Mouse (Mus musculus): ENCODE data around the gene Golga4.
"Not testable (repeated sequence)": the region's sequence is repeated elsewhere in the genome, so short reads cannot be mapped to it uniquely, and the experiment has no call there.

Golga4 gene

DNA sequence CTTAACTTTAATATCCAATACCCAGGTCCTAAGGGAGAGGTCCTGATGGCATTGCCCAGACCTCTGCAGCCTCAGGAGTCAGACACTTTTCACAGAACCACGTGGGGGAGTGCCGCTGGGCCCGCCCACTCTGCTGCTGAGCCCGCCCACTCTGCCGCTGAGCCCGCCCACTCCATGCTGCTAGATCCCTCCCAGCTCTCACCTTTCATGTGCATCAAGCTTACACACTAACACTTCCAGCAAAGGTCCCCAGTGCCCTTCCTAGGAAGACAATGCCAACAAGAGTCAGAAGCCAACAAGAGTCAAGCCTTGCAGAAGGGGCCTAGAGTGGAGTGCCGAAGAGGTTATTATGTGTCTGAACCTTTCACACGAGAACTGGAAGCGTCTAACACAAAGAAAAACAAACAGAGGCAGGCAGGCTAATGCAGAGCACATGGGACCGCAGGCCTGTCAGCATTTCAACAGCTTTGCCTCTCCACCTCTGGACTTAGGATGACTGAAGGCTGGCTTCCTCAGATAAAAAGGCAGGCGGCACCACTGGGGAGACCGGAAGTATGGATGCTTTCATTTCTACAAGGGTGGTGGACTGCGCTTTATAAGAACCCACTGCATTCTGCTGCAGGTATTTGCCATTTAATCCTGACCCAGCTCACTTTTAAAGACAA lies 86.7 kb downstream of the Golga4 start:
- no peak for DNase-seq

DNA sequence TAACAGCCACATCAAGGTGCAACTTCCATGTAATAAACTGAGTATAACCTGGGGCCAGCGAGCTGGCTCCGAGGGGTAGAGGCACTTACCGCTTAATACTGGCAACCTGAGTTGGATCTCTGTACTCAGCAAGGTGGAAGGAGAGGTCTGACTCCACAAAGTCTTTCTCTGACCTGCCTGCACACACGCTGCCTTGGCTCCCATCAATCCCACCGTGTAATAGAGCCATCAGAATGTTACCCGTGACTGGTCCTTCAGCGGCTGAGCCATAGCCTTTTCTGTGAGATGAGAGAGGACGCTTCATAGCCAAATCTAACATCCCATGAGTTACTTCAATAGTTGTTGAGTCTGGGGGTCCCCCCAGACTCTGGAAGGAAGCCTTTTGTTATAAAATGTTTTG lies 87.4 kb downstream of the Golga4 start:
- DNase-seq, result no peak

DNA sequence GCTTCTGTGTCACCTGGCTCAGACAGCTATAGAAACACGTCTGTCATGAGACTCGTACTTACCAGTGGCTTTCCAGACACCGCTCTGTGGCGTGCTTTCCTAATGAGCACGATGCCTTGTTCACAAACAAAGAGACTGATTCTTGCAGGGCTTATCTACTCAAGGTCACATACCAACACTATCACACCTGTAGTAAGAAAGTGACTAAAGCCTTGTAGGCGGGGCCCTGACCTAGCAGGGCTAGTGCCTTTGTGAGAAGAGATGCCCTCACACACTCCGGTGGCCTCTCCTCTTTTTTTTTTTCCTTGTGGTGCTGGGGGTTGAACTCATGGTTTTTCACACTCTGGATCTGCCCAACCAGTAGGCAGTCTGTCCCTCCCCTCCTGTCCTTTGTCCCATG lies 90.7 kb downstream of the Golga4 start:
- no peak for DNase-seq

DNA sequence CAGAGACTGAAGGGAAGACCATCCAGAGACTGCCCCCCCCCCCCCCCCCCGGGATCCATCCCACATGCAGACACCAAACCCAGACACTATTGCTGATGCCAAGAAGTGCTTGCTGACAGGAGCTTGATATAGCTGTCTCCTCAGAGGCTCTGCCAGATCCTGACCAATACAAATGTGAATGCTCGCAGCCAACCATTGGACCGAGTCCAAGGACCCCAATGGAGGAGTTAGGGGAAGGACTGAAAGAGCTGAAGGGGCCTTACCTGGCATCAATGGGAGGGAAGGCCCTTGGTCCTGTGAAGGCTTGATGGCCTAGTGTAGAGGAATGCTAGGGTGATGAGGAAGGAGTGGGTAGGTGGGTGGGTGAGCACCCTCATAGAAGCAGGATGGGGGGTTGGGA lies 94.3 kb downstream of the Golga4 start:
- DNase-seq, result not testable (repeated sequence)

GRCm38 (mm10) chr9:118602576-118602975 lies 96.5 kb downstream of the Golga4 start:
- no peak for DNase-seq

DNA sequence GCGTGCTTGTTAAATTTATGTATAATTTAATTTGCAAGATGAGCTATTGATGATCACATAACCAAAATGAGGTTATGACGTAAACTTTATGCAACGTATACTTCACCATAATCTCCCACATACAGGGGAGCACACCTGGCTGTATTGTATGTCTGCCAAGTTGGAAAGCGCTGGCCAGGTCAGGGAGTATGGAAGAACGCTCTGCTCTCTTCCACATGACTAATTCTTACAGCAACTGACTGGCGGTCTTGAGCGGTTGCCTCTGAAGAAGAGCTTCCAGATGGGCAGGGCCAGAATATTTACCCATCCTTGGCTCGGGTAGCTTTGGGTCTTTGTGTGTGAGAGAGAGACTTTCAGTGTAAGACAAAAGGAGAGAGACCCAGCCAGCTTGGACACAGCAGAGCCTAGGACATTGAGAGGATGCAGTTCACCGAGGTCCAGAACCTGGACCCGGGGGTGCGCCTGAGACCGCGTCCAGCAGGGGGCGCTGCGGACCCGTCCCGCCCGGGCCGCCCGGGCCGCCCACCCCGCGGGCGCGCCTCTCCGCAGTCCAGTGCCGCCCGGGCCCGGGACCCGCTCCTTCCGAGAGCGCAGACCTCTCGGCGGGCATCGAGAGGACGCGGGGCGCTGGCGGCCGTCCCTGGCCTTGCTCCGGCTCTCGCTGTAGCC lies 100.2 kb downstream of the Golga4 start, which contains the start of gene Itga9:
TSS of gene Itga9 (plus strand) at position 543 of the 669 bp plus-strand sequence.
- DNase-seq, result peak; percentile 16

- DNase-seq, result no peak
Measured at GRCm38 (mm10) chr9:118606817-118607371, 100.8 kb downstream of the Golga4 start.

- DNase-seq, result no peak
Measured at GRCm38 (mm10) chr9:118607701-118608401, 101.8 kb downstream of the Golga4 start.

- no peak for DNase-seq
Measured at GRCm38 (mm10) chr9:118608556-118608955, 102.5 kb downstream of the Golga4 start.

DNA sequence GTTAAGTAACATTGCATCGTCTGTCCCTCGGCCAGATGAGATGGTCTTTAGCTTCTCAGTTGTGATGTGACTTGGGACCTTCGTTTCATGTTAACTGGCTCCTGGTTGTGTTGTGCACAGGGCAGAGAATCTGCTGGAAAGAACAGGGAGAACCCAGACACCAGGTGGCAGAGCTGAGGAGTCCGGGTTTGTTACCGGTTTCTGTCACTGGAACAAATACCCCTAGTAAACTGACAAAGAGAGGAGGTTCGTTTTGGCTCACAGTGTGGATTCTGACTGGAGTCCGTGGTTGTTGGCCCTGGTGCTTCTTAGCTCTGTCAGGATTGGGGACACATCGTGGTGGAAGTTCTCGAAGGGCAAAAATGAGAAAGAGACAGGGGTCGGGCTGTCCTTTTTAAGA lies 104.0 kb downstream of the Golga4 start:
- DNase-seq, result no peak

- DNase-seq, result no peak
Measured at GRCm38 (mm10) chr9:118611111-118611541, 105.1 kb downstream of the Golga4 start.

DNA sequence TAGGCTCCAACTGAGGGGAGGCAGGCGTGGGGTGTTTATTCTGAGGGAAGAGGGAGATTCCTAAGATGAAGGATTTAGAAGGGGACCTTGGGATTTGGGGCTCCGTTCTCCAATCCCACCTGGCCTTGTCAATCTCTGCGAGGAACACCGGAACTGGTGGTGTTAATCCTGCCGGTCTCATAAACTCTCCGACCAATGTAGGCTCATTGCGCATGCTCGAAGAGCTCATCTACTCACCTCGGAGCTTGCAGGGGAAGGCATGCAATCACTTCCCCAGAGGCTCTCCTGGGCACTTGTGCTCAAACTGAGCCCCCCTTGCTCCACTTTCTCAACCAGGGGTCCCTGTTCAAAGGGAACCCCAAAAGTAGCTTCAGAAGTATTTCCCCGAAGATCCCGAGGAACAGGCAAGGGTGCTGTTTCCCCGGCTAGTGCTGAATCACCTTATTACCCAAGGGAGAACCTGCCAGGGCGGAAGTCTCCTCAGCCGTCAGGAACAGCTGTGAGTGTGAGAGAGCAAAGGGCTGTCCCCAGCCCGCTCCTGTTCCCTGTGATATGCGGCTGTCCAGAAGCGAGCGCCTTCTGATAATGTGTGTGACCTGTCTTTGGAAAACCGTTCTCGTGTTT lies 106.0 kb downstream of the Golga4 start:
- no peak for DNase-seq

GRCm38 (mm10) chr9:118617237-118617636 lies 111.2 kb downstream of the Golga4 start:
- no peak for DNase-seq

DNA sequence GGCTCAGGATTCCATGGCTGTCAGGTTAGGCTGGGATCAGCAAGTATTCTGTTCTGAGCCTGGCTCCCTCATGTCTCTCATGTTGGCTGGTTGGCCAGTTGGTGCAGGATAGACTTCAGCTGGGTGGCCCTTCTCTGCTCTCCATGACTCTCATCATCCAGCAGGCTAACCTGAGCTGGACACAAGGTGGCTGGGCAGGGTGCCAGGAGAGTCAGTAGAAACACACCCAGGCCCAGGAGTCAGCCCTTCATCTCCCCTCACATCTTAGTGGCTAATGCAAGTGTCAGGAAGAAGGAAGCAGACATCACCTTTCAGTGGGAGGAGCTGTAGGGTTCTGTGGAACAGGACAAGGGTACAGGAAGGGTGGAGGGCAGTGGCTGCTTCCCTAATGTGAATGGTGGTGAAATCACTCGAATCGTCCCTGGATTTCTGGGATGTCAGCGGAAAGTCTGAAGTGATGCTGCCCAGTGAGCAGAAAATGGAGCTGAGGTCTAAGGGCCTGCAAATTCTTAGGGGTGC lies 112.7 kb downstream of the Golga4 start:
- DNase-seq, result no peak

- DNase-seq, result no peak
Measured at GRCm38 (mm10) chr9:118620807-118621206, 114.7 kb downstream of the Golga4 start.

GRCm38 (mm10) chr9:118621691-118622090 lies 115.6 kb downstream of the Golga4 start:
- DNase-seq, result no peak

- DNase-seq, result no peak
Measured at GRCm38 (mm10) chr9:118622376-118623166, 116.5 kb downstream of the Golga4 start.

- no peak for DNase-seq
Measured at GRCm38 (mm10) chr9:118623483-118623882, 117.4 kb downstream of the Golga4 start.

- no peak for DNase-seq
Measured at GRCm38 (mm10) chr9:118624146-118624545, 118.1 kb downstream of the Golga4 start.

GRCm38 (mm10) chr9:118629763-118630379 lies 123.8 kb downstream of the Golga4 start:
- no peak for DNase-seq
